15 mouse cellular contexts compared by ENCODE assay signal in genomic region chr9:108244984-108245383, GRCm38 (mm10). TPM values are rescaled to one million over a fixed set of nuclear protein-coding genes. Genes with fewer than 3 reads are reported as not detected.
DNase-seq lines count a peak whose midpoint lies in the region; ATAC-seq and TF ChIP-seq lines count a peak whose summit lies in the region.
"Had no signal": no experiment of that assay in that cellular context is flagged by ENCODE, and none has a peak within 500 bp of the region (broad histone marks: within the 10 kb centered on the region; RNA-seq: fewer than 3 reads in every experiment).

No protein-coding gene starts in this region.

- no peak for ATAC-seq in lung, postnatal 0 days
- ATAC-seq in granulocyte monocyte progenitor cell, adult 5-6 weeks (replicated peaks; ENCODE audit: poor library complexity, severe bottlenecking) = no peak

- peak; percentile 44 for TF ChIP-seq CTCF in gastrocnemius, adult 2 months (IDR thresholded peaks at IDR 0.05)
- peak; percentile 64 for TF ChIP-seq CTCF in lung, postnatal 0 days (IDR thresholded peaks at IDR 0.05)

- H3K27me3 ChIP-seq in lung, postnatal 0 days (replicated peaks; ENCODE audit: insufficient read depth, low read length) = no peaks in the 10 kb centered on the region
- H3K27me3 ChIP-seq: embryonic facial prominence, embryonic 15.5 days; heart, embryonic 15.5 days; midbrain, embryonic 12.5 days had no signal

- peak overlapping the region; percentile 66 for H3K27ac ChIP-seq in gastrocnemius, adult 2 months
- H3K27ac ChIP-seq in lung, postnatal 0 days (ENCODE audit: low read length) = no peak overlapping the region
- H3K27ac ChIP-seq: embryonic facial prominence, embryonic 15.5 days; heart, embryonic 15.5 days; midbrain, embryonic 12.5 days had no signal

- no peaks in the 10 kb centered on the region for H3K4me1 ChIP-seq in lung, postnatal 0 days (ENCODE audit: insufficient read depth, low read depth, low read length)
- H3K4me1 ChIP-seq: embryonic facial prominence, embryonic 15.5 days; midbrain, embryonic 12.5 days had no signal

- no peak for DNase-seq in gastrocnemius, adult 2 months
- DNase-seq in gastrocnemius, postnatal 36 days = no peak
- peak; percentile 51 for DNase-seq in lung, postnatal 0 days (ENCODE audit: low spot score)
- DNase-seq in lung, postnatal 4 days = no peak
- peak; percentile 53 for DNase-seq in ES-CJ7 (ENCODE audit: low read depth, low spot score)
- peak; percentile 46 for DNase-seq in lung, postnatal 36 days
- DNase-seq in layer of hippocampus, adult 9-11 months = no peak
- DNase-seq: adrenal gland, postnatal 10 days; cerebellum, adult 11-12 months; kidney, adult 11 months; spleen, adult 18-20 months had no signal

- TF ChIP-seq EP300 in lung, postnatal 0 days (IDR thresholded peaks at IDR 0.05) = no peak

- 0 out of 2 replicates have a peak, but pooled peaks cover 3% of the 10 kb centered on the region for H3K36me3 ChIP-seq in lung, postnatal 0 days (ENCODE audit: insufficient read depth, low read length)

- intact Hi-C loops in gastrocnemius, adult 2 months (cut with DNase I) = no loop called here
- intact Hi-C loops in gastrocnemius, postnatal 36 days (cut with DNase I) = no loop called here

- WGBS in lung, postnatal 0 days = 59% methylated on average over 3 of the region's 3 CpGs

- no peak overlapping the region for H3K4me2 ChIP-seq in lung, postnatal 0 days (replicated peaks; ENCODE audit: low read depth, low read length)
- H3K4me2 ChIP-seq: embryonic facial prominence, embryonic 15.5 days; heart, embryonic 15.5 days; midbrain, embryonic 12.5 days had no signal

- no peak overlapping the region for H3K4me3 ChIP-seq in gastrocnemius, adult 2 months
- no peak overlapping the region for H3K4me3 ChIP-seq in lung, postnatal 0 days (ENCODE audit: low read depth, low read length)
- H3K4me3 ChIP-seq: embryonic facial prominence, embryonic 15.5 days; heart, embryonic 15.5 days; midbrain, embryonic 12.5 days had no signal

- H3K9me3 ChIP-seq in lung, postnatal 0 days (ENCODE audit: low read length) = no peaks in the 10 kb centered on the region
- H3K9me3 ChIP-seq: embryonic facial prominence, embryonic 15.5 days; heart, embryonic 15.5 days; midbrain, embryonic 12.5 days had no signal

- H3K9ac ChIP-seq in lung, postnatal 0 days (replicated peaks; ENCODE audit: low read depth) = no peak overlapping the region
- H3K9ac ChIP-seq: embryonic facial prominence, embryonic 15.5 days; heart, embryonic 15.5 days; midbrain, embryonic 12.5 days had no signal

RNA-seq across cellular contexts. Expression of gene Dag1, which starts 18.8 kb away (rescaled TPM):
- 100 to 1,000 TPM; 170 to 229 TPM for total RNA-seq in gastrocnemius, adult 2 months (2021)
- total RNA-seq in gastrocnemius, postnatal 36 days (2021) = 100 to 1,000 TPM; 170 to 174 TPM
- polyA plus RNA-seq in lung, postnatal 0 days (2015; fragmentation: Nextera tagmentation; extraction: Ambion mirVana) = 130 and 138 TPM in 2 replicates
- 12.5 and 20.8 TPM in 2 replicates for total RNA-seq in granulocyte monocyte progenitor cell, adult 5-6 weeks (2014; fragmentation: Nextera tagmentation)
- 3.3 and 4.6 TPM in 2 replicates for total RNA-seq in granulocyte monocyte progenitor cell, adult 5-6 weeks (2017)

RNA-seq across cellular contexts. Expression of gene Nicn1, which starts 45.2 kb away (rescaled TPM):
- 10 to 100 TPM in 1 of 2 experiments, 1 to 10 TPM in 1; 9.3 to 11.9 TPM for total RNA-seq in gastrocnemius, adult 2 months (2021)
- 10 to 100 TPM in 1 of 2 experiments, 1 to 10 TPM in 1; 9.4 to 11.4 TPM for total RNA-seq in gastrocnemius, postnatal 36 days (2021)
- 15.8 and 18.3 TPM in 2 replicates for polyA plus RNA-seq in lung, postnatal 0 days (2015; fragmentation: Nextera tagmentation; extraction: Ambion mirVana)
- total RNA-seq in granulocyte monocyte progenitor cell, adult 5-6 weeks (2014; fragmentation: Nextera tagmentation) = 8.7 and 9.8 TPM in 2 replicates
- 5.2 and 10.7 TPM in 2 replicates for total RNA-seq in granulocyte monocyte progenitor cell, adult 5-6 weeks (2017)

RNA-seq across cellular contexts. Expression of gene Amt, which starts 51.7 kb away (rescaled TPM):
- total RNA-seq in gastrocnemius, adult 2 months (2021) = 1 to 10 TPM; 1.0 to 1.4 TPM
- total RNA-seq in gastrocnemius, postnatal 36 days (2021) = 1 to 10 TPM in 1 of 2 experiments, under 1 TPM in 1; 0.94 to 1.3 TPM
- polyA plus RNA-seq in lung, postnatal 0 days (2015; fragmentation: Nextera tagmentation; extraction: Ambion mirVana) = 9.2 and 9.8 TPM in 2 replicates
- 0.19 and 0.70 TPM in 2 replicates for total RNA-seq in granulocyte monocyte progenitor cell, adult 5-6 weeks (2014; fragmentation: Nextera tagmentation)
- total RNA-seq in granulocyte monocyte progenitor cell, adult 5-6 weeks (2017) = 1.8 TPM in 1 of 2 replicates, not detected in the other

RNA-seq across cellular contexts. Expression of gene Bsn, which starts 54.8 kb away (rescaled TPM):
- under 1 TPM in 1 of 2 experiments, not detected in 1; 0.03 TPM for total RNA-seq in gastrocnemius, adult 2 months (2021)
- total RNA-seq in gastrocnemius, postnatal 36 days (2021) = under 1 TPM; 0.05 TPM
- 0.06 and 0.12 TPM in 2 replicates for polyA plus RNA-seq in lung, postnatal 0 days (2015; fragmentation: Nextera tagmentation; extraction: Ambion mirVana)
- total RNA-seq in granulocyte monocyte progenitor cell, adult 5-6 weeks (2014; fragmentation: Nextera tagmentation) = 6.2 and 9.0 TPM in 2 replicates
- total RNA-seq in granulocyte monocyte progenitor cell, adult 5-6 weeks (2017) = 3.2 and 3.7 TPM in 2 replicates

Comparison
In these comparisons a context has a peak if more than half of its experiments do, and no peak if none do; other contexts are left out.
1. DNase-seq: peak in lung, postnatal 0 days (single experiment), ES-CJ7 (single experiment) and lung, postnatal 36 days (single experiment); none in gastrocnemius, adult 2 months (single experiment), gastrocnemius, postnatal 36 days (0 of 2), lung, postnatal 4 days (0 of 2) and layer of hippocampus, adult 9-11 months (single experiment).
2. RNA of gene Dag1, which starts 18.8 kb away (total RNA-seq): 170 to 229 TPM in gastrocnemius, adult 2 months and 170 to 174 TPM in gastrocnemius, postnatal 36 days; 3.3 to 20.8 TPM in granulocyte monocyte progenitor cell, adult 5-6 weeks; every median in the first group is over 4 times any median in the second.